Mouse (Mus musculus) liver, embryonic 14.5 days (tissue): Measurements from ENCODE around the gene Fuz.

Experiments used
- CTCF ChIP-seq: IDR thresholded peaks from 2 replicates; pipeline ENCODE4 v1.5.1; 2016; ENCODE audit warnings: antibody characterized with exemption, low read depth, control low read depth
- EP300 ChIP-seq: IDR thresholded peaks from 2 replicates; pipeline ENCODE4 v1.6.1; 2016; ENCODE audit warnings: antibody characterized with exemption, low read depth

DNA sequence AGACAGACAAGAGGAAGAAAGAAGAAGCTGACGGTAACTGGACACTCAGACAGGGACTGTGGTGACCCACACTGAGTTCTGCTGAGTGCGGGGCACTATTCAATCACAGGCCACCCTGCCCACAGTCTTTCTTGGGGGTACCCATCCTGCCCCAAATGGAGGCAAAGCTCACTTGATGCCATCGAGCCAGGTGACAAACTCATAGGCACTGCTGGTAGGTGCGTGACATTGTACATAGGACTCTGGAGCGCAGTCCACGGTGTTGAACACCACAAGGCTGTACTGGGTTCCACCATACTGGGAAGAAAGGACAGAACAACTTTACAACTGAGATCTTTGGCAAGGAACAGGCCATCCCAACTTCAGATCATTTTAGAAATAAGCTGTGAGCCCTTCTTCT, 4.3 kb upstream of the Fuz start:
- TF ChIP-seq CTCF, result no peak
- TF ChIP-seq EP300, result no peak
